Mouse (Mus musculus) lung, embryonic 15.5 days (tissue): ENCODE results near the gene Rptor. TPM values are rescaled to one million over a fixed set of nuclear protein-coding genes. Genes with fewer than 3 reads are reported as not detected.

Source experiments
- ATAC-seq: fragments of 200-750 bp; cut with Nextera tagmentation; 2 replicates; pipeline ENCODE4 v1.8.0; 2017; ENCODE audit warnings: moderate number of reproducible peaks, borderline replicate concordance; ENCODE audit not compliant: low FRiP score, low TSS enrichment; ENCODE audit errors: extremely low read depth
- H3K27ac ChIP-seq: fragments of 300-500 bp; sonication (generic); 2 replicates; pipeline ENCODE4 v1.5.1; 2015; ENCODE audit warnings: moderate library complexity, mild to moderate bottlenecking, inconsistent platforms
- H3K27me3 ChIP-seq: fragments of 300-500 bp; sonication (generic); 2 replicates; pipeline ENCODE4 v1.6.1; 2015; ENCODE audit warnings: inconsistent platforms
- H3K36me3 ChIP-seq: fragments of 300-500 bp; sonication (generic); 2 replicates; pipeline ENCODE4 v1.6.1; 2015; ENCODE audit warnings: inconsistent platforms
- H3K4me1 ChIP-seq: fragments of 300-500 bp; sonication (generic); 2 replicates; pipeline ENCODE4 v1.6.1; 2015; ENCODE audit warnings: inconsistent platforms
- H3K4me2 ChIP-seq: fragments of 300-500 bp; sonication (generic); 2 replicates; pipeline ENCODE4 v1.6.1; 2015; ENCODE audit warnings: inconsistent platforms, mild to moderate bottlenecking, moderate library complexity
- H3K4me3 ChIP-seq: fragments of 300-500 bp; sonication (generic); 2 replicates; pipeline ENCODE4 v1.5.1; 2015; ENCODE audit warnings: mild to moderate bottlenecking, inconsistent platforms
- H3K9ac ChIP-seq: fragments of 300-500 bp; sonication (generic); 2 replicates; pipeline ENCODE4 v1.6.1; 2015; ENCODE audit warnings: inconsistent platforms
- H3K9me3 ChIP-seq: fragments of 300-500 bp; sonication (generic); 2 replicates; pipeline ENCODE4 v1.6.1; 2016; ENCODE audit warnings: inconsistent platforms
- WGBS: fragments of 180-500 bp; shearing (Covaris S2); methylation state at CpG from one replicate; pipeline ENCODE4 v1.1.7; 2015; 5-methylcytosine and 5-hydroxymethylcytosine counted together
- polyA plus RNA-seq: library from polyadenylated mRNA; unstranded; fragments of >200 nt; fragmentation: Nextera tagmentation; extraction: Ambion mirVana; gene quantifications from 2 replicates; pipeline ENCODE4 v1.2.1, GENCODE M21; 2015

Gene Rptor
- polyA plus RNA-seq, 1 experiment from 2014 or later = 9.7 TPM

DNA sequence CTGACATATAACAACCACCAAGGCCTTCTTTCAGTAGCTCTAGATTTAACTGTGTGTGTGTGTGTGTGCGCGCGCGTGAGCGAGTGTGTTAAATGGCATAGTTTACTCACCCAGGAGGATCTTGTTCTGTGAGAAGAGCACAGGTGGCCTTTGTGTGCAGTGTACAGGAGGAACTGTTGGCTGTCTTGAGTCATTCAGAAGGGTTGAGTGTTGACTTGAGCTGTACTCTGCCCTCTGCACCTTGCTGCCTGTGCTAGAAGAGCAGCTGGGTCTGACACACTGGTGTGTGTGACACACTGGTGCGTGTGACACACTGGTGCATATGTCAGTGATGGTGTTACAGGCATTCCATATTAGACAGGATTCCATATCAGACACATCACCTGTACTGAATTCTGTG, 8.8 kb downstream of the Rptor start:
- Histone ChIP-seq H3K9me3 (no peaks in the 10 kb centered on the region), H3K4me1 (no peaks in the 10 kb centered on the region), H3K36me3 (no peaks in the 10 kb centered on the region), H3K27me3 (no peaks in the 10 kb centered on the region), H3K27ac (no peak overlapping the region), H3K4me2 (no peak overlapping the region), H3K9ac (no peak overlapping the region), H3K4me3 (no peak overlapping the region)
- 93% methylated on average over 6 of the region's 6 CpGs for WGBS
- no peak for ATAC-seq

DNA sequence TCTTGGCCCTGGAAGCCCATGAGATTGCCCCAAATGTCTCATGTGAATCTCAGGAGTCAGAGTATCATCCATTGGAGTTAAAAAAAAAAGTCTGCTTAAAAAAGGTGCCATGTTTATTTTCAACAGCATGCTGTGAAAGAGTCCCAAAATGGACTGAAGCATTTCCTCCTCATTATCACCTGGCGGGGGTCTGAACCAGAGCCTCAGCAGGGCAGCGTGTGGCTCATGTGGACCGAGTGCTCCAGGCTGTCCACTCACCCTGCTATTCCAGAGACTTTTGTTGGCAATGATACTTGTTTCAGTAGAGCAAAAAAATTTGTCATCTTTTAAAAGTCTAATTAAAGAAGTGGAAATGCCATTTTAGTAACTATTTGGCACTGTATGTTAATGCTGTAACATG, 9.5 kb downstream of the Rptor start:
- no peaks in the 10 kb centered on the region for H3K36me3 ChIP-seq
- H3K4me3 ChIP-seq = no peak overlapping the region
- H3K9me3 ChIP-seq = no peaks in the 10 kb centered on the region
- H3K4me1 ChIP-seq = no peaks in the 10 kb centered on the region
- H3K27me3 ChIP-seq = no peaks in the 10 kb centered on the region
- H3K4me2 ChIP-seq = no peak overlapping the region
- ATAC-seq = no peak
- H3K27ac ChIP-seq = no peak overlapping the region
- WGBS = 76% methylated on average over 3 of the region's 3 CpGs
- H3K9ac ChIP-seq = no peak overlapping the region

DNA sequence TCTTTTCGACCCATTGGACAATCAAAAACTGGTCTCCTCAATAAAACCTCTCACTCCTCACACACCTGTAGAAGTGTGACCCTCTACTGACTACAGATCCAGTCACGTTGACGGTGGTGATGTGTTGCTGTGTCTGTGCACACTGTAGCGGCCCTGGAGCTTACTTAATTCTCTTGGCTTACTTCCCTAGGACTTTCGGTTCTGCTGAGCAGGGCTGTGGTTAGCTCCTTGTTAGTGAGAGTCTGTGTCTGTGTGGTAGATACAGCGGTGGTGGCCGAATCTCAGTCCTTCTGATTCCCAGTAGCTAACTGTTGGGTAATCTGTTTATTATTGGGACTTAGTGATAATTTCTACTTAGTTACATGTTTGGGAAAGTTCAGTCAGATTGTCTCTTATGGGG, 12.4 kb downstream of the Rptor start:
- 88% methylated on average over 7 of the region's 7 CpGs for WGBS
- H3K4me2 ChIP-seq = no peak overlapping the region

DNA sequence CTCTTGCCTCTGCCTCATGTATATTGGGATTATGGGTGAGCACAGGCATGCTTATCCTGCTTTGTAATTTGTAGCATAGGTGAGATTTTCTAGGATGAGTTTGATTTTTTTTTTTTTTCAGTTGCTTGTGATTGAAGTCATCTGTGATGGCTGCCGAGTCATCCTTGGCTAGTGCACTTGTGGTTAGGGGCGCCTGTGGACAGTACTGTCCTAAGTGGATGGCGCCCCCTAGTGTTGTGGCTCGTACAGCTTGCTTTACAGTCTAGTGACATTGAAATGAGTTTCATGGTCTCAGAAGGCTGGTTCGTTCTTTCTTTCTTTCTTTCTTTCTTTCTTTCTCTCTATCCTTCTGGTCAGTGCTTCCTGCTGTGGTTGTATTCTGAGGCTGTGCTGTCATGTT, 16.1 kb downstream of the Rptor start:
- 39% methylated on average over 5 of the region's 5 CpGs for WGBS
- Histone ChIP-seq H3K27ac (no peak overlapping the region), H3K9ac (no peak overlapping the region), H3K4me3 (no peak overlapping the region), H3K4me1 (no peaks in the 10 kb centered on the region), H3K27me3 (no peaks in the 10 kb centered on the region), H3K4me2 (no peak overlapping the region), H3K36me3 (no peaks in the 10 kb centered on the region), H3K9me3 (no peaks in the 10 kb centered on the region)
- no peak for ATAC-seq

More for the DNA sequence above, 12.4 kb downstream of the Rptor start:
- no peak for ATAC-seq
- Histone ChIP-seq H3K27me3 (no peaks in the 10 kb centered on the region), H3K9ac (no peak overlapping the region), H3K4me1 (no peaks in the 10 kb centered on the region), H3K9me3 (no peaks in the 10 kb centered on the region), H3K36me3 (no peaks in the 10 kb centered on the region), H3K27ac (no peak overlapping the region), H3K4me3 (no peak overlapping the region)

DNA sequence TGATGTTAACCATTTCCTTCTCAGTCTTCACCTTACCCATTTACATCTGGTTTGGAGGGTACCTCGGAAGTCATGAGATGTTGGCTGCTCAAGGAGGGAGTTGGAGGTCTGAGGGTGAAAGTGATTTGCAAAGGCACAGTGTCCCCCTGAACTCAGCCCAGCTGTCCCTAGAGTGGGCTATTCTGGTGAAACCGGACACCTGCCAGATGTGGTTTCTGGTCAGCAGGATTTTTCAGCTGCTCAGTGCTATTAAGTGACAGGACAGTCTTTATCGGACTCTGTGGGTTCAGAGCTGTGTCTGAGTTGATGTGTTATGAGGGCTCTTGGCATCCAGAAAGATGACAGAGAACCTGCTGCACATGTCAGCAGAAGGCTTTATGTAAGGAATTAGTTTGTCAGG, 18.6 kb downstream of the Rptor start:
- Histone ChIP-seq H3K9me3 (no peaks in the 10 kb centered on the region), H3K4me1 (no peaks in the 10 kb centered on the region), H3K27ac (no peak overlapping the region), H3K27me3 (no peaks in the 10 kb centered on the region), H3K4me3 (no peak overlapping the region), H3K36me3 (no peaks in the 10 kb centered on the region), H3K9ac (no peak overlapping the region), H3K4me2 (no peak overlapping the region)
- ATAC-seq = no peak
- 55% methylated on average over 3 of the region's 3 CpGs for WGBS

DNA sequence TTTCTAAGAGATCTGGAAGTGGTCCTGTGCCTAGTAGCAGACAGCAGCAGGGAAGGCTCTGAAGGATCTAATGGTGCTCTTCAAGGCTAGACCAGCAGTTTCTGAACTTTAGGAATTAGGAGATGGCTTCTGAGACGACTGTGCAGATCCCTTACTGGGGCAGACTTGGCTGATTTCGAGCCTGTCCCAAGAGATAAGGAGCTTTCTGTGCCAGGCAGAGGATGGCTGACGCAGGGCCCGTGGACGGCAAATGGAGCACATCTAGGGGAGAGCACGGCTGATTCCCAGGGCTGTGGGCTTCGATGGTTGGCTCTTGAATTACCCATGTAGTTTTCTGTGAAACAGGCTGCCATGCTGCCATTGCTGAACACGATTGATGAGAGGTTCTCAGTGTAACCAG, 21.1 kb downstream of the Rptor start:
- ATAC-seq = no peak
- H3K4me3 ChIP-seq = no peak overlapping the region
- H3K9me3 ChIP-seq = no peaks in the 10 kb centered on the region
- no peaks in the 10 kb centered on the region for H3K27me3 ChIP-seq
- no peaks in the 10 kb centered on the region for H3K36me3 ChIP-seq
- no peaks in the 10 kb centered on the region for H3K4me1 ChIP-seq
- no peak overlapping the region for H3K4me2 ChIP-seq
- 81% methylated on average over 8 of the region's 8 CpGs for WGBS
- H3K9ac ChIP-seq = no peak overlapping the region
- H3K27ac ChIP-seq = no peak overlapping the region

DNA sequence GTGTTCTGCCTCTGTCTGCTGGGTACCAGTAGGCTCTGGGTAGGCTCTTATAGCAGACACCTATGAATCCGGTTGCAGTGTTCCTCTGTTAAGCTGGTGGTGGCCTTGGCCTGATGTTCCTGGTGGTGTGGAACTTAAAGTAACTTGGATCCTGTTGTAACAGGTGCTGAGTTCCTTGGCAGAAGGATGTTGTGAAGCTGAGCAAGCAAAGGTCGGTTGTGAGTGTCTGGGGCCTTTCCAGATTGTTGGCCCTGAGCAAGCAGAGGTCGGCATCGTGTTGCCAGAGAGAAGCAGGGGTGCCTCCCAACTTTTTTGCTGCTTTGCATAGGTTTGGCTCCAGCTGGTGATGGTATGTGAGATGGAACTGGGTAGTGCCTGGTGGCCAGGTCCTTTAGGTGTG, 21.7 kb downstream of the Rptor start:
- Histone ChIP-seq H3K4me2 (no peak overlapping the region), H3K27me3 (no peaks in the 10 kb centered on the region), H3K9ac (no peak overlapping the region), H3K27ac (no peak overlapping the region), H3K36me3 (no peaks in the 10 kb centered on the region), H3K4me3 (no peak overlapping the region), H3K9me3 (no peaks in the 10 kb centered on the region), H3K4me1 (no peaks in the 10 kb centered on the region)
- 65% methylated on average over 4 of the region's 4 CpGs for WGBS
- no peak for ATAC-seq

DNA sequence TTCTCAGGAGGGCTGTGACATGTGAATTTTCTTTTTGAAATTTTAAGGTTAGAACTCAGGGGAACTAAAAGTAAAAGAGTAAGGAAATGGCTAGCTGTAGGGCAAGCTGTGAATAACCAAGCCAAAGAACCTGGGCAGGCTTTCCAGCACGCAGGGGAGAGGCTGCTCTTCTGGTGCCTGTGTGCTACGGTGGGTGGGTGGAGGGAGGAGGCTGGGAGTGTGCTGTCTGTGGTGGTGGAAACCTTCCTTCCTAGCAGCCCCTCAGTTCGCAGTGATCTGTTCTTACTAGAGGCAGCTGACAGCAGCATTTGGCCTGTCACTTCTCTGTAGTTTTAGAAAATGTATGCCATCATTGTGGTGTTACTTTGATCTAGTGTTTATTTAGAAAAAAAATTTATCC, 22.2 kb downstream of the Rptor start:
- WGBS = 39% methylated on average over 3 of the region's 3 CpGs
- H3K9me3 ChIP-seq = no peaks in the 10 kb centered on the region
- H3K4me1 ChIP-seq = no peaks in the 10 kb centered on the region; the same call in 1 of the 2 replicates
- no peak overlapping the region for H3K4me3 ChIP-seq
- no peak overlapping the region for H3K4me2 ChIP-seq
- no peaks in the 10 kb centered on the region for H3K27me3 ChIP-seq
- ATAC-seq = no peak
- H3K27ac ChIP-seq = no peak overlapping the region
- H3K36me3 ChIP-seq = no peaks in the 10 kb centered on the region
- no peak overlapping the region for H3K9ac ChIP-seq

DNA sequence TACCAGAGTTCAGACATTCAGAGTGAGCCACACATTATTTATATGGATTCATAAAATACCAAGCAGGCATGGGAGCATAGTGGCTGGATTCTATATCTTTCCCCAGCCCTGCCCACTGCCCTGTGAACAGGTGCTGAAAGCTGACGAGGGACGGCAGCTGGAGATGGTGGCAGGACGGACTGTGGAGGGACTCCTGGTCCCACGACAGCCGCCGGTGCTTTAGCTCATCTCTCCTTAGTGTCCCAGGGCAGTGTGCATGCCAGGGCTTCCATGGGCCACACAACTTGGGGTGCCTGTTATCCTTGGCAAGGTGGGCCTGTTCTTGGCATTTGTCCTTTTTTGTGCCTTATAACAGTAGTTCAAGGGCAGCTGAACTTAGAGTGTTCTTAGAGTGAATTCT, 22.8 kb downstream of the Rptor start:
- Histone ChIP-seq H3K27me3 (no peaks in the 10 kb centered on the region), H3K4me1 (no peaks in the 10 kb centered on the region; the same call in 1 of the 2 replicates), H3K9ac (no peak overlapping the region), H3K4me2 (no peak overlapping the region), H3K9me3 (no peaks in the 10 kb centered on the region), H3K4me3 (no peak overlapping the region), H3K36me3 (no peaks in the 10 kb centered on the region), H3K27ac (no peak overlapping the region)
- no peak for ATAC-seq
- WGBS = 65% methylated on average over 6 of the region's 6 CpGs

DNA sequence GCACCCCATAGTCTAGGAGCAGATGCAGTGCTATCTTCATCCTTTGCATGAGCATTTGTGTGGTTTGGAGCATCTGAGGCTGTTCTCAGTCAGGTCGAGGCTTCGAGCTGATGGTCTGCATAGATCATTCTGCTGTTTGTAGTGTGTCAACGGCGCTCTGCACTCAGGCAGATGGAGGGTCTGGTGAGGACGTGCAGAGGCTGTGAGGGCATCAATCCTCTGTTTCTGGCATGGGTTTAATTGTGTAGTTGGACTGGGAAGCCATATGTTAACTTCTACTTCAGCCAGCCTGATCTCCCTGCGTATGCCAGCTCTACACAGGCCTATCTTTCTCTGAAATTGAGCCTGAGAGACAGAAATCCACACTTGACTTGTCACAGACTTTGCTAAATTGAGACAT, 23.2 kb downstream of the Rptor start:
- Histone ChIP-seq H3K36me3 (no peaks in the 10 kb centered on the region), H3K9me3 (no peaks in the 10 kb centered on the region), H3K9ac (no peak overlapping the region), H3K27ac (no peak overlapping the region), H3K4me3 (no peak overlapping the region), H3K27me3 (no peaks in the 10 kb centered on the region), H3K4me1 (peaks cover under 1% of the 10 kb centered on the region), H3K4me2 (no peak overlapping the region)
- no peak for ATAC-seq
- WGBS = 54% methylated on average over 6 of the region's 6 CpGs

DNA sequence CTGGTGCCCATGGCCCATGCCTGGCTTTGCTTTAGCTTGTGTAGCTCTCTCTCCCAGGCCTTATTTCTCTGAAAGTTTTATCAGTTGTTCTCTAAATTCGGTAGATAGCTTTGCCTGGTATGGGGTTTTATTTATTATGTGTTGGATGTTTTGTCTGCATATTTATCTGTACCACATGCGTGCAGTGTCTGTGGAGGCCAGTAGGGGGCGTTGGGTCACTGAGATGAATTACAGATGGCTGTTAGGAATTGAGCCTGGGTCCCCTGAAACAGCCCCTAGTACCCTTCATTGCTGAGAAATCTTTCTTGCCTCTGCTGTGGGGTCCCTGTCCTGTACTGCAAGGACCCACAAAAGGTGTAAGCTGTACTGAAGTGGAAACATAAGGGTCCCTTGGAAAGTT, 24.5 kb downstream of the Rptor start:
- no peak overlapping the region for H3K4me3 ChIP-seq
- H3K4me2 ChIP-seq = no peak overlapping the region
- no peak overlapping the region for H3K27ac ChIP-seq
- no peak overlapping the region for H3K9ac ChIP-seq
- H3K4me1 ChIP-seq = peaks cover 7% of the 10 kb centered on the region
- H3K27me3 ChIP-seq = no peaks in the 10 kb centered on the region
- H3K9me3 ChIP-seq = no peaks in the 10 kb centered on the region
- WGBS = 49% methylated on average over 3 of the region's 3 CpGs
- ATAC-seq = no peak
- H3K36me3 ChIP-seq = no peaks in the 10 kb centered on the region

DNA sequence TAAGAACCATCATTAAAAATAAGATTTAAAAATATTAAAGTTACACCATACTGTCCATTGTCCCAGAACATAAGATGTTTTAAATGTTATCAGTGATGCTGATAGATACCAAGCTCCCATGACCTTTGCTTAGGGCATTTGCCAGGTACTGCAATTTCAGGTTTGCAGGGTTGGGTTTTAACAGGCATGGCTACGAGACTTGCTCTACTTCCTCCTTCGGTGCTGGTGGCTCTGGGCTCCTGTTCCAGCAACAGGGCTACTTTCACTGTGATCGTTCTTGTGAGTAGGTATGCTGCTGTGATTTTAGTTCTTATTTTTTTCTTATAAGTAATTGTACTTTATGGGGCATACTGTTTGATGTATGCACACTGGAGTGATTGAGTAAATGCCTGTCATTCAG, 26.4 kb downstream of the Rptor start:
- no peak overlapping the region for H3K27ac ChIP-seq
- no peaks in the 10 kb centered on the region for H3K9me3 ChIP-seq
- H3K4me3 ChIP-seq = no peak overlapping the region
- H3K4me1 ChIP-seq = peaks cover 10% of the 10 kb centered on the region
- no peaks in the 10 kb centered on the region for H3K36me3 ChIP-seq
- no peak overlapping the region for H3K9ac ChIP-seq
- ATAC-seq = no peak
- H3K27me3 ChIP-seq = no peaks in the 10 kb centered on the region
- WGBS = 80% methylated on average over 3 of the region's 3 CpGs
- no peak overlapping the region for H3K4me2 ChIP-seq

DNA sequence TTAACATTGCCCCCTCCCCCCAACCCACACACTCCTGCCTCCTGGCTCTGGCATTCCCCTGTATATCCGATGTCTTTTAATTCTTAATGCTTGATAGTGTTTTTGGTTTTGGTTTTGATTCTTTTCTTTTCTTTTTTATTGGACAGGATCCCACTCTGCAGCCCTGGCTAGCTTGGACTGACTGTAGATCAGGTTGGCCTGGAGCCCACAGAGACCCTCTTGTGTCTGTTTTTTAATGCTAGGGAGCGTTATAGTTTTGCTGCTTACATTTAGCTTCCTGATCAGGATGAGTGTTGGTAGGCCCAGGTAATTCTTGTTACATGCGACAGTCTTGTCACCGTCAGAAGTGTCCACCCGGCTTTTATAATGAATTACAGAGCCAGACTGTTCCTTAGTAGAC, 27.6 kb downstream of the Rptor start:
- 63% methylated on average over 5 of the region's 5 CpGs for WGBS
- Histone ChIP-seq H3K4me3 (no peak overlapping the region), H3K27me3 (no peaks in the 10 kb centered on the region), H3K36me3 (no peaks in the 10 kb centered on the region), H3K9me3 (no peaks in the 10 kb centered on the region), H3K9ac (no peak overlapping the region), H3K4me2 (no peak overlapping the region), H3K27ac (no peak overlapping the region), H3K4me1 (peaks cover 10% of the 10 kb centered on the region)
- ATAC-seq = no peak
